Mouse (Mus musculus) kidney, postnatal 36 days (tissue): ENCODE measurements at regions not wholly inside any gene's neighbourhood (a gene's known extent, or its start where the extent isn't known, plus 50 kb on each side); places are given as distances from the start of the nearest gene placed in this dataset.
A peak's percentile ranks its signal among the peaks of the same experiment; 100 is the strongest.

Source experiments
- DNase-seq, 2 experiments: peaks; one replicate each; pipeline ENCODE4 v3.0.0; 2021 to 2022; ENCODE audit warnings: mixed read lengths in 2 of 2

DNA sequence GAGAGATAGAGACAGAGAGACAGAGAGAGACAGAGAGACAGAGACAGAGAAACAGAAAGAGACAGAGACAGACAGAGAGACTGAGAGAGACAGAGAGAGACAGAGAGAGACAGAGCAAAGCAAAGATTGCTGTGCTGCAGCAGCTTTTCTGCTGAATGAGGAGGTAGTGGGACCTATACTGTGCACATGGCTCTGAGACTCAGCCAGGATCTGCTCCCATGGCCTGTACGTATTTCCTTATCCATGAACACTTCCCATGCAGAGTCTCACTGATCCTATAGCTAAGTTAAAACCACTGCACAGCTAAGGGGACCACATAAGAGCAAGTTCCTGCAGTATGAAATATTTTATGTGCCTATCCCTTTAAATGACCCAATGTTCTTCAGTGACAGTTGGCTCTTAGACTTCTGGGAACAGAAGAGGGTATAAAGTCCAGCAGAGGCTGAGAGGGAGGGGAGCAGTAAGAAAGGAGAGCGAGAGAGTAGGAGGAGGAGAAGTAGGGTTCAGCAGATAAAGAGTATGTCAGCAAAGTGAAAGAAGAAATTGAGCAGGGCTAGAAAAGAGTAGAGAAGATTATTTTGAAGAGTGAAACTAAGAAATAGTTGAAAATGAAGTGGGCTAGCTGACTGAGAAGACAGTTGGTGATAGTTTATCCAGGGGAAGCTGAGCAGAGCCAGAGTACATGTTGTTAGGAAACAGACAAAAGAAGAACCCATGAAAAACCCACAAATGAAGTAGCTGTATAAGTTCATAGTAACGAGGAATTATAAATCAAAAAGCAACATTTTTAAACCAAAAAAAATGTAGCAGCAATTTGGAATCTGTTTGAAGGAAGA, 61.4 kb upstream of the Ptger2 start:
- DNase-seq = peak; percentile 4 to 8

DNA sequence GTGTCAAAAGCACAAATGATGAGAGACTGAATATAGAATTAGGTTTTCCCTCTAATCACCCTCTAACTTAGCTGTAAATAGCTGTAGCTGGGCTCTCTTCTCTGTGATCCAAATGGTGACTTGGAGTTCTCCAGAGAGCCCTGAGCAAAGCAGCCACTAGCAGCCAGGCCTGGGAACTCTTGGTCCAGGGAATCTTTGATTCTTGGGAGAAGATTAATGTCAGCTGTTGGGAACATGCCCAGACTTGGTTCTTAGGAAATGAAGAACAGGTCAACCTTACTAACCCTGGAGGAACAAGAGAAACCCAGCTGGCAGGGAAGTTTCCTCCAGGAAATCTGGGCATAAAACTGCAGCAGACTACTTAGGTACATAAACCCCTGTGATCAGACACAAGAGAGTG, 62.6 kb upstream of the Ptgdr start:
- peak in 1 of 2 experiments; percentile 1 for DNase-seq

DNA sequence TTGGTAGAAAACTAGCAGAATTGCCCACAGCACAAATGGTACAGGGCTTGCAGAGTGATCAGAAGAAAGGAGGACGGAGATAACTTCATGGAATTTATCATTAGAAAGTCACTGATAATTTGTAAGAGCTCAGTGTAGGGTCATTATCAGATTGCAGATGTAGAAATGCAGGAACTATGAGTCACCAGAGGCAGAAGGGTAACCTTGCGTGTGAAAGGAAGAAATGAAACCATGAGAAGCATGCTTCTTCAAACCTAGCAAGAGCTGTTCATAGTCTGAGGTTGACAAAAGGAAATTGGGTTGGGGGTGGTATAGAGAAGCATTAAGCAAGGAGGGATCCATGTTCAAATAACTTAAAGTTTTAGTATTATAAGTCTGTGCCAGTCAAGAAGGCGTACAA, 60.2 kb upstream of the Ptgdr start:
- DNase-seq = no peak

DNA sequence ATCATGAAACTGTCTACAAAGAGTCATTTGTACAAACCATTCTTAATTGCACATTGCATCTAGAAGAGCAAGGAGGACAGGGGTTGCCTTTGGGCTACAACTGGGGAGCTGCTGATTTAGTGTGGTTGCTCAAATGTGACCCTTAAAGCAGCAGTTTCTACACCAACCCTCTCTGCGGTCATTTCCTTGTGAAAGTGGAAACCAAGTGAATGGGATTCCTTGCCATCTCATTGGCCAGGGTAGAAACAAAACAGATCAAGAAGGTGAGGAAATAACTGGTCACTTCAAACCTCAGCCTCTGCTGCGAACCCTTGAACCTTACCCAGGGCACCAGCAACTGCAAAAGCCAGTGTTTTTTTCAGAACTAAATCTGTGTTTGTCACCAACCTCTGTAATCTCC, 56.5 kb upstream of the Ptgdr start:
- DNase-seq = no peak

DNA sequence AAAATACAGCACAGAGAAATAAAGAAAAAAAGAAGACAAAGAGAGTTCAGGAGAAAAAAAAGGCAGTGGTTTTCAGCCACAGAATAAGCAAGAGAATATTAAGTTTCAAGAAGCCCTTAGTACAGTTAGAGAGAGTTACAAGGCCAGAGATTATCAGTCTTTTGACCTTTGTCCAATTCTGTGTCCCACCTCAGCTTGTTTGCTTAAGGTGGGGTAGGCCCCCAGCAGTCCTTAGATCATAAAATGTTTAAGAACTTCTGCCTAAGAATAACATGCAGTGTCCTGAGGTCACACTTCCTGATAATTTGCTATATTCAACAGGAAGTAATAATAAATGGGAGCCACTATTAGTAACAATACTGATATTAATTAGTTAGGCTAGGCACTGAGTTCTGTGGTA, 53.6 kb upstream of the Ptgdr start:
- DNase-seq = no peak
